Mouse (Mus musculus) thymus, postnatal 14 days (tissue): ENCODE data around the gene Ccdc43.
"Not testable (repeated sequence)": the region's sequence is repeated elsewhere in the genome, so short reads cannot be mapped to it uniquely, and the experiment has no call there.

Experiments used
- DNase-seq: peaks from one replicate; pipeline ENCODE4 v3.0.0; 2021

Gene Ccdc43

GRCm38 (mm10) chr11:102697338-102698017, at the start of gene Ccdc43:
Gene Ccdc43 (minus strand): TSS chr11:102697782.
- DNase-seq = peak; percentile 87

GRCm38 (mm10) chr11:102744746-102745145, 47.2 kb upstream of the Ccdc43 start:
- DNase-seq = no peak

GRCm38 (mm10) chr11:102742843-102743242, 45.3 kb upstream of the Ccdc43 start:
- DNase-seq = no peak

GRCm38 (mm10) chr11:102742066-102742465, 44.5 kb upstream of the Ccdc43 start:
- DNase-seq = no peak

- DNase-seq = peak; percentile 59
Observed at GRCm38 (mm10) chr11:102741129-102741950, 43.8 kb upstream of the Ccdc43 start.

- peak; percentile 14 for DNase-seq
Observed at GRCm38 (mm10) chr11:102740634-102741033, 43.1 kb upstream of the Ccdc43 start.

GRCm38 (mm10) chr11:102739278-102739966, 41.8 kb upstream of the Ccdc43 start:
- DNase-seq = peak; percentile 85

GRCm38 (mm10) chr11:102738046-102738445, 40.5 kb upstream of the Ccdc43 start:
- no peak for DNase-seq

GRCm38 (mm10) chr11:102734961-102735360, 37.4 kb upstream of the Ccdc43 start:
- DNase-seq = no peak

GRCm38 (mm10) chr11:102733146-102733545, 35.6 kb upstream of the Ccdc43 start:
- no peak for DNase-seq

GRCm38 (mm10) chr11:102731366-102731765, 33.8 kb upstream of the Ccdc43 start:
- DNase-seq = no peak

- DNase-seq = no peak
Observed at GRCm38 (mm10) chr11:102729835-102730234, 32.3 kb upstream of the Ccdc43 start.

- DNase-seq = no peak
Observed at GRCm38 (mm10) chr11:102728614-102729013, 31.0 kb upstream of the Ccdc43 start.

GRCm38 (mm10) chr11:102725574-102725973, 28.0 kb upstream of the Ccdc43 start:
- peak; percentile 42 for DNase-seq

- no peak for DNase-seq
Observed at GRCm38 (mm10) chr11:102716135-102716534, 18.6 kb upstream of the Ccdc43 start.

GRCm38 (mm10) chr11:102714578-102714977, 17.0 kb upstream of the Ccdc43 start:
- DNase-seq = not testable (repeated sequence)

- DNase-seq = no peak
Observed at GRCm38 (mm10) chr11:102712411-102712810, 14.8 kb upstream of the Ccdc43 start.

- DNase-seq = not testable (repeated sequence)
Observed at GRCm38 (mm10) chr11:102702206-102702605, 4.6 kb upstream of the Ccdc43 start.

- DNase-seq = no peak
Observed at GRCm38 (mm10) chr11:102698018-102698476, 465 bp upstream of the Ccdc43 start.

- DNase-seq = no peak
Observed at GRCm38 (mm10) chr11:102695289-102695688, 2.3 kb downstream of the Ccdc43 start.

- peak; percentile 72 for DNase-seq
Observed at GRCm38 (mm10) chr11:102690162-102690561, 7.4 kb downstream of the Ccdc43 start.

GRCm38 (mm10) chr11:102665637-102666435, 31.7 kb downstream of the Ccdc43 start:
- DNase-seq = no peak
